Mouse (Mus musculus) left cerebral cortex, adult 18-20 months (tissue): ENCODE results near the gene Gm17334. TPM values are rescaled to one million over a fixed set of nuclear protein-coding genes. Genes with fewer than 3 reads are reported as not detected.
A peak's percentile ranks its signal among the peaks of the same experiment; 100 is the strongest.

ENCODE experiments used
- DNase-seq, 2 experiments: peaks; one replicate each; pipeline ENCODE4 v3.0.0; 2021 to 2022; ENCODE audit warnings: low spot score in 2 of 2, mixed read lengths in 1 of 2
- microRNA-seq, 2 experiments: library from miRNA; unstranded; fragments of <30 nt; microRNA quantifications; one replicate each; pipeline ENCODE4 v1.2.0; 2021
- total RNA-seq, 2 experiments: library from RNA; stranded (reverse); gene quantifications; 2 replicates each; pipeline ENCODE4 v1.2.3; 2021

Gm17334 gene
- total RNA-seq, 2 experiments from 2014 or later = 0.63 to 0.84 TPM

DNA sequence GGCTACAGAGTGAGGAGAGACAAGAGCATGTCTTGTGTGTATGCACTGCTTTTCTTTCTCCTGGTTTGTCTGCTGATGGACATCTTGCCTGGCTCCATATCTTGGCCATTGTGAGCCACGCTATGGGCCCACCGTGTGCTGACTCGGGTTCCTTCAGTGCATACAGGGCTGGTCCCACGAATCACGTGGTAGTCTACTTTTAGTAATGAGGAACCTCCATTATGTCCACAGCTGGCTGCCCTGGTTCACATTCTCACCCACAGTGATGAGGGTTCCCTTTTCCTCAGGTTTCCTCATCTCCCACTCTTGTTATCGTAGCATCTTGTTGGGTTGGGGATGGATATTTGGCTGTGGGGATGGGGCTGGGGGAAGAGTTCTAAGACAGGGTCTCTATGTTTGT lies 24.4 kb downstream of the Gm17334 start:
- no peak for DNase-seq

- DNase-seq = no peak
Observed at GRCm38 (mm10) chr11:53747985-53748384, 25.0 kb downstream of the Gm17334 start.

DNA sequence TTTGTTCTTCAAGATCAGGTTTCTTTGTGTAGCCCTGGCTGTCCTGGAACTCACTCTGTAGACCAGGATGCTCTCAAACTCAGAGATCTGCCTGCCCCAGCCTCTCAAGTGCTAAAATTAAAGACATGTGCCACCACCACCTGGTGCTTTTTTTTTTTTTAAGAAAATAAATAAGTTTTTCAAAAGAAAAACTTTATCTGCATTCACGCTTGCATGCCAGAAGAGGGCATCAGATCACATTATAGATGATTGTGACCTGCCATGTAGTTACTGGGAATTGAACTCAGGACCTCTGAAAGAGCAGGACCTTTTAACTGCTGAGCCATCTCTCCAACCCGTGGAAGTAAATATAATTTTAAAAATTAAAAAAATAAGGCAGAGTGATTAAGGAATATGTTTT lies 27.7 kb downstream of the Gm17334 start:
- DNase-seq = no peak

DNA sequence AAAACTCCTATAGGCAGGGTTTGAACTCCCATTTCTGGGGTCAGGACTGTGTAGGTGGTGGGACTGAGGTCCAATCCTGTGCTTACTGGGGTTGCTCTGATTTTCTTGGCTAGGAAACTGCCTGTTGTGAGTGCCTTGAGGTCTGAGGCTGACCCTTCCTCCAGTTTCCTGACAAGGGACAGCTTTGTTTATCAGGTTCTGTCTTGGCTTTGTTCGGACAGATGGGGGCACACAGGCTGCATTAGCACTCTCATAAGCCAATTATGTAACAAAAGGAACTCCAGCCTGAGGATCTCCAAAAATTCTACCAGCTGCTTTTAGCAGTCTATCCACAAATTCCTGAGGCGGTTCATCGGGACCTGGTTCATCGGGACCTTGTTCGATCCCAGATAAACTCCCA lies 30.6 kb downstream of the Gm17334 start:
- no peak for DNase-seq

GRCm38 (mm10) chr11:53737573-53737946 lies 35.4 kb downstream of the Gm17334 start:
- peak; percentile 48 to 57 for DNase-seq

DNA sequence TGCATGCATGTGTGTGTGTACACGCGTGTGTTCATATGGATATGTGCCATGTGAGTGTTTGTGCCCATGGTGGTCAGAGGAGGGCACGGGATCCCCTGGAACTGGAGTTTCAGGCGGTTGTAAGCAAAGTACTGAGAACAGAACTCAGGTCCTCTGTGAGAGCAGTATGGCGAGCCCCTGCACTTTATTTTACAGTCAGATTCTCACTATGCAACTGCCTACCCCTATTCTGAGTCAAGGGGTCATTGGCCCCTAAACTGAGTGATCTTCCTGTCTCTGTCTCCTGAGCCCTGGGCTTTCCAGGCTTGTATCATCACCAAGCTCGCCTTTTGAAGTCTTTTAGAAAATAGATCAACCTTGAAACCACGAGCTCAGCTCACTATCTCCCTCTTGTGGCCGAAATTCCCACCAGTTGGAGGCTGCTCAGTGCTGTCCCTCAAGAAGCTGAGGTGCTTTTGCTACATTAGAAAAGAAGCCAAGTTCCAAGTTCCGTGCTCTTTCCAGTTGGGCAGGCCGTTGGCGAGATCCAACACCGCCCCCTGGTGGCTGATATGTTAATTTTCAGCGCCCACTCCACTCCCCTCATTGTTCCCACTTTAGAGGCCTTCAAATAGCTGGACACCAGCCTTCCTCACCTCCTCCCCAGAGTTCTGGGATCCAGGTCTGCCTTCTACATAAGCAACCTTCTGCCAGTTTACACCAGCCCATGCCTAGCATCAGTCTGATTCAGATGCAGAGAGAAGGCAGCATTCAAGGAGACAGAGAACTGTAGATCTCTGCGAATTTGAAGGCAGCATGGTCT lies 36.0 kb downstream of the Gm17334 start:
- peak; percentile 78 to 79 for DNase-seq

GRCm38 (mm10) chr11:53735682-53736245 lies 37.2 kb downstream of the Gm17334 start:
- peak; percentile 55 to 61 for DNase-seq

DNA sequence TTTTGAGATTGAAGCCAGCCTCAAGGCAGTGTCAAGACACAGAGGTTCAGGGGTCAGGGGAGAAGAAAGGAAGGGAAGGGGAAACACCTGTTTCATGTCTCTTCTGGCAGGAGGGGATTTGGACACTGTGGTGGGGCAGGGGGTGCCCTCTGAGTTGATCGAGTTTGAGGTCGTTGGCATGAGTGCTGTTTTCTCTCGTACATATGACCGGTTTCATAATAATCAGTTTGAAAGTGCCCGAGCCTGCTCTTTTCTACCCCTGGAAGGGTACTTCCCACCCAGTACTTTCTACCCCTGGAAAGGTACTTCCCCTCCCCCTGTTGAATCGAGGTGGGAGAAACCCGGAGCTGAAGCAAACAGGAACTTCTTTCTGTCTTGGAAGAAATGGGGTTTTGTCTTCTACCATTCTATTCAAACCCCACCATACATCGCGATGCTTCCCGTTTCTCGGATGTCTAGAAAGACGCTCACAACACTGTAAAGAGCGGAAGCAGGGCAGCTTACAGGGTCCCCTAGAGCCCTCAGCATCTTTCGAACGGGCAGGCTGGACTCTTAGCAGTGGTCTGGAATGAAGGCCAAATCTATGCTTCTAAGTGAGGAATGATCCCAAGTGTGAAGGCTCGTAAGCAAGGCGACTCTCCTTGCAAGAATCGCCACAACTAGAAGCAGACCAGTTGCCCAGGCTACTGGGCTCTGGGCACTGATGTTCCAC lies 37.9 kb downstream of the Gm17334 start:
- no peak for DNase-seq

GRCm38 (mm10) chr11:53734431-53734830 lies 38.6 kb downstream of the Gm17334 start:
- DNase-seq = no peak

- DNase-seq = no peak
Observed at GRCm38 (mm10) chr11:53733824-53734223, 39.2 kb downstream of the Gm17334 start.

DNA sequence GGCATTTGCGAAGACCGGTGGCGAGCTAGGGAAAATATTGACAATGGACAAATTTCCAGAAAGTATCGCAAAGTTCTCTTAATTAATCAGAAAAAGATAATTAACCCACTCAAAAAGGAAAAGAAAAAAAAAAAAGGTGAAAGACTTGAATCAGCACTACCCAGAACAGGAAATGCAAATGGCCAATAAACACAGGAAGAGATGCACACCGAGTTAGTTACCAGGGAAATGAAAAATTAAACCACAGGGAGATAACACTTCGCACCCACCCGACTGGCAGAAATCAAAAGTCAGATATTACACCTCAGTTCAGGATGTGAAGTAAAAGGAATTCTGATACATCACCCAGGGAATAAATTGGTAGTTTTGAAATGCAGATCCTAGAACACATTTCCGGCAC lies 40.7 kb downstream of the Gm17334 start:
- no peak for DNase-seq

GRCm38 (mm10) chr11:53731457-53731856 lies 41.5 kb downstream of the Gm17334 start:
- DNase-seq = no peak

Small RNA genes lying within 50 kb of the gene (microRNA-seq; reads per million reads assigned to microRNA genes)
- gene Mir7671 = 0 reads per million in 2 experiments

Other genes starting within 250 kb of the Gm17334 start
- gene Kif3a, start 205.8 kb downstream of the Gm17334 start, total RNA-seq = 100 to 1,000 TPM; 118 to 119 TPM
- gene Il4, start 154.5 kb downstream of the Gm17334 start, total RNA-seq = not detected
- gene Il13, start 138.5 kb downstream of the Gm17334 start, total RNA-seq = not detected
- 10 to 100 TPM; 11.1 to 13.1 TPM for gene Rad50, start 65.9 kb downstream of the Gm17334 start, total RNA-seq
- not detected for gene Il5, start 52.4 kb downstream of the Gm17334 start, total RNA-seq
- 1 to 10 TPM; 7.8 to 8.3 TPM for gene Irf1, start 3.2 kb downstream of the Gm17334 start, total RNA-seq
- 1 to 10 TPM; 2.0 to 2.9 TPM for gene Gm12216, start 86.1 kb upstream of the Gm17334 start, total RNA-seq
- 10 to 100 TPM in 1 of 2 experiments, 1 to 10 TPM in 1; 9.4 to 10.2 TPM for gene Slc22a5, start 118.5 kb upstream of the Gm17334 start, total RNA-seq
- 1 to 10 TPM; 1.1 to 1.4 TPM for gene Slc22a21, start 207.1 kb upstream of the Gm17334 start, total RNA-seq